Mouse (Mus musculus) hindbrain, embryonic 13.5 days (tissue): ENCODE data around the gene Arid1a. TPM values are rescaled to one million over a fixed set of nuclear protein-coding genes. Genes with fewer than 3 reads are reported as not detected.

ENCODE experiments used
- ATAC-seq: fragments of 200-750 bp; cut with Nextera tagmentation; 2 replicates; pipeline ENCODE4 v1.8.0; 2017; ENCODE audit warnings: moderate TSS enrichment; ENCODE audit not compliant: low FRiP score
- H3K27ac ChIP-seq: fragments of 300-500 bp; sonication (generic); 2 replicates; pipeline ENCODE4 v1.5.1; 2015; ENCODE audit warnings: inconsistent platforms, mild to moderate bottlenecking, moderate library complexity
- H3K27me3 ChIP-seq: fragments of 300-500 bp; sonication (generic); 2 replicates; pipeline ENCODE4 v1.6.1; 2015; ENCODE audit warnings: mild to moderate bottlenecking, inconsistent platforms
- H3K36me3 ChIP-seq: fragments of 300-500 bp; sonication (generic); 2 replicates; pipeline ENCODE4 v1.6.1; 2015; ENCODE audit warnings: mild to moderate bottlenecking, inconsistent platforms
- H3K4me1 ChIP-seq: fragments of 300-500 bp; sonication (generic); replicated peaks from 2 replicates; pipeline ENCODE4 v1.6.1; 2015; ENCODE audit warnings: inconsistent platforms
- H3K4me2 ChIP-seq: fragments of 300-500 bp; sonication (generic); 2 replicates; pipeline ENCODE4 v1.6.1; 2015; ENCODE audit warnings: inconsistent platforms, mild to moderate bottlenecking, moderate library complexity
- H3K4me3 ChIP-seq: fragments of 300-500 bp; sonication (generic); 2 replicates; pipeline ENCODE4 v1.5.1; 2015; ENCODE audit warnings: mild to moderate bottlenecking, inconsistent platforms
- H3K9ac ChIP-seq: fragments of 300-500 bp; sonication (generic); 2 replicates; pipeline ENCODE4 v1.6.1; 2015; ENCODE audit warnings: mild to moderate bottlenecking, inconsistent platforms
- H3K9me3 ChIP-seq: fragments of 300-500 bp; sonication (generic); 2 replicates; pipeline ENCODE4 v1.6.1; 2016; ENCODE audit warnings: inconsistent platforms
- WGBS: fragments of 180-500 bp; shearing (Covaris S2); methylation state at CpG from one replicate; pipeline ENCODE4 v1.1.7; 2015; 5-methylcytosine and 5-hydroxymethylcytosine counted together
- polyA plus RNA-seq: library from polyadenylated mRNA; unstranded; fragments of >200 nt; fragmentation: Nextera tagmentation; extraction: Ambion mirVana; gene quantifications from 2 replicates; pipeline ENCODE4 v1.2.1, GENCODE M21; 2015

Arid1a gene
- polyA plus RNA-seq, 1 experiment from 2014 or later: 35.6 TPM

DNA sequence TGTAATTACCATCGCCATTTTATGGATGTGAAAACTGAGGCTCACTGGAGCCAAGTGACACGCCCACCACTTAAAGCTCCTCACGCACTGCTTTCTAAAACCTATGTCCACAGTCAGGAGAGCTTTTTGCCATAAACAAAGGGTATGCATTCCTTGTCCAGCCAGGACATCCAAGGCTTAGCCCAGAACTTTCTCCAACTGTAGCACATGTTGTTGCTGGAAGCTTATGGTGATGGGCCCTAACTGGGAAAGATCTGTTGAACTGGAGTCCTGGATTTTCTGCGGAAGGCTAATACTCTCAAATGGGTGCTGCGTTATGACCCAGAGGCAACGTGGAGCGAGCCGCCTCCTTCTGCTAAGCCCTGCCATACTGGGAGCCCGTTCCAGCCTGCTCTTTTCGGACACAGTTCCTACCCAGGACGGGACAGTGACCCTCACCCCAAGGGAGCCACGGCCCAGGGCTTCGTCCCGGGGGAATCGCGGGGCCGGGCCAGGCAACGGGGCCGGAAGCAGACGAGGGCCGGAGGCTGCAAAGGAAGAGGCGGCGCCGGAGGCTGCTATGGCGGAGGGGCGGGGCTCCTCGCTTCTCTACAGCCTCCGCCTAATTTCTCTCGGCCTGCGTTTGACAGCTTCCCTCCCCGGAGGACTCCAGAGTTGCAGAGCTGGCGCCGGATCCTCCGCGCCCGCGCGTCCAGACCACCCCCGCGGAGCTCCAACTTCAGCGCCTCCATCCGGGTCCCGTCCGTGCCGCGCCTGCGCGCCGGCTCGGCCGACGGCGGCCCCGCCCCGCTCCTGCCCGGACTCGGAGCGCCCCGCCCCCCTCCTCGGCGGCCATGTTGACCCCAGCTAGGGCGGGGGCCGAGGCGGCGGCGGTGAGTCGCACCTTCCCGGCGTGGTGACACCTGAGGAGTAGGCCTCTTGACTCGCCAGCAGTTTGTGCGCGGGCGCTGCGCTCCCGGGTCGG is 84.4 kb downstream of the Arid1a start, which contains the start of gene Pigv:
TSS of gene Pigv (minus strand) at position 767 of the 964 bp plus-strand sequence.
- H3K9me3 ChIP-seq: no peaks in the 10 kb centered on the region
- H3K36me3 ChIP-seq: no peaks in the 10 kb centered on the region
- H3K4me1 ChIP-seq: peaks cover 78% of the 10 kb centered on the region
- under 1% methylated on average over 70 of the region's 76 CpGs for WGBS
- peak within 1 kb of the TSS; percentile 98 for H3K27ac ChIP-seq
- H3K27me3 ChIP-seq: no peaks in the 10 kb centered on the region
- peak within 1 kb of the TSS; percentile 74 for H3K4me3 ChIP-seq
- peak; percentile 89 for ATAC-seq
- peak within 1 kb of the TSS; percentile 92 for H3K9ac ChIP-seq
- peak within 1 kb of the TSS; percentile 77 for H3K4me2 ChIP-seq

DNA sequence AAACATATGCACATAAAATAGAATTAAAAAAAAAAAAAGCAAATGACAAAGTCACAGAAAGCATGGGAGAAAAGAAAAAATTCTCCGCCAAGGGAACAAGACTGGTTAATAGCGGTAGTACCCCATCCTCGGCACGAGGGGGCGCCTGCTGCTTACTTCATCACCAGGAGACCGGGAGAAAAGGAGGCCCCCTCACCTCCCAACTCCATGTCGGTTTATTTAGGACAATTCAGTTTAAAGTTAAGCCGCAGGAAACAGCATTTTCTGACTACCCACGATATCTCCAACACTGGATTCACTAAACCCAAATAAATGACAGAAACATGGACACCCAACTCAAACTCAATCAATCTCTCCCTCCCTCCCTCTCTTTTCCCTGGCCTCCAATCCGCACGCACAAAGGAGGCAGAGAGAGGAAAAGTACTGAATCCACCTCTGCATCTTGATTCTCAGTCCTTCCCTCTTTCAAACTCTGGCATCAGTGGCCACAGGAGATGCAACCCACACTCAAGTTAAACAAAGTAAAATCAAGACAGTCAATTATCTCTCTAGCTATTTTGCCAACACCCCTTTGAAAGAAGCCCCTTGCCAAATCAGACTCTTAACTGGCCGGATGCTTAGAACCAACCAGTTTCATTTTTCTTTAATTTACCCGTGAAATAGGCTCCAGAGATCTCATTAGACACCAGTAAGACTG is 85.2 kb downstream of the Arid1a start:
- Histone ChIP-seq H3K4me3 (peak overlapping the region; percentile 74), H3K9me3 (no peaks in the 10 kb centered on the region), H3K27ac (peak overlapping the region; percentile 98), H3K4me2 (peak overlapping the region; percentile 77), H3K9ac (peak overlapping the region; percentile 92), H3K36me3 (peaks cover 5% of the 10 kb centered on the region), H3K4me1 (peaks cover 70% of the 10 kb centered on the region), H3K27me3 (no peaks in the 10 kb centered on the region)
- WGBS: 4% methylated on average over 13 of the region's 13 CpGs
- ATAC-seq: no peak

DNA sequence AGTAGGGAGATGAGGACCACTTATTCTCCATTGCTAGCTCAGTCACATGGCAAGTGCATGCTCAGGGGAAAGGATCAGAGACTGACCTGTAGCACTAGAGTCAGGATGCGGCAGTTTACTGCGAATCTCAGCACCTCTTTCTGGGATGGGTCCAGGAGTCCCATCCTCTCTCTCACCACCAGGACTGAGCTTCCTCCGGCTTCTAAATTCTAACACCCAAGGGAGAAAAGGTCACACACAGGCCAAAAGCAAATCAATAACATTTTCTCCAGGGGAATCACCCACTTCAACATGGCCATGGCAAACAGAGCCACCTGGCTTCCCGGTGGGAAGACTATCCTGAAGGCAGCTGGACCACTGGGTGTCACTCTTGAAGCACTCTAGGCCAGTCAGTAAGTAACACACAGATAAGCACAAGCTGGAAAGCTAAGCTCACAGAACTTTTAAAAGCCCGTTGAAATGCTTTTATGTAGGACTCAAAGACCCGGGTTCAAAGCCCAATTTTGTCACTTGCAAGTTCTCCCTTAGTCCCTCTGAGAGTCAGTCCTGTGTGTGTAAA is 86.8 kb downstream of the Arid1a start:
- Histone ChIP-seq H3K4me1 (peaks cover 69% of the 10 kb centered on the region), H3K9me3 (no peaks in the 10 kb centered on the region)
- WGBS: 72% methylated on average over 6 of the region's 6 CpGs

DNA sequence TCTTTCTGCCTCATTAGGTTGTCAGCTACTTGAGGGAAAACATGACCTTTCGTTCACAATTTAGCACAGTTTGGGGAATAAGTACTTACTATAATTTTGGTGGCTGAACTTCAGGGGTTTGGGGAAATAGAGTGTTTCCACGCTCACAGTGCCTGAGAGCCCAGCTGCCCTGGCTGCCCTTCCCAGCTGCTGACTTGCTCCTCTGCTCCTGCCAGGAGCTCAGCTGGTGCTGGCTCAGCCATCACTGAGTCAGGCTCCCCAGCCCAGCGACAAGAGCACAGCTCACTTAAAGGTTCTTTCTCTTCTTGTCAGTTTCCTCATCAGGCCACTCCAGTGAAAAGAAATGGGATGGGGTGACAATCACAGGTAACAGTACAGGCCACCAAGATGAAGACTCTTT is 88.0 kb downstream of the Arid1a start:
- no peaks in the 10 kb centered on the region for H3K9me3 ChIP-seq
- peaks cover 15% of the 10 kb centered on the region for H3K36me3 ChIP-seq
- no peak overlapping the region for H3K4me3 ChIP-seq
- no peak overlapping the region; the same call in 1 of the 2 replicates for H3K27ac ChIP-seq
- 69% methylated on average over 3 of the region's 3 CpGs for WGBS
- no peak overlapping the region for H3K4me2 ChIP-seq
- ATAC-seq: no peak
- peaks cover 59% of the 10 kb centered on the region for H3K4me1 ChIP-seq
- peak overlapping the region; percentile 51 for H3K9ac ChIP-seq
- no peaks in the 10 kb centered on the region for H3K27me3 ChIP-seq

More for the DNA sequence above, 86.8 kb downstream of the Arid1a start:
- H3K9ac ChIP-seq: peak overlapping the region; percentile 53
- H3K4me3 ChIP-seq: no peak overlapping the region
- no peak for ATAC-seq
- peak overlapping the region; percentile 77; the same call in 1 of the 2 replicates for H3K4me2 ChIP-seq
- no peaks in the 10 kb centered on the region for H3K27me3 ChIP-seq
- H3K27ac ChIP-seq: no peak overlapping the region
- H3K36me3 ChIP-seq: peaks cover 11% of the 10 kb centered on the region

DNA sequence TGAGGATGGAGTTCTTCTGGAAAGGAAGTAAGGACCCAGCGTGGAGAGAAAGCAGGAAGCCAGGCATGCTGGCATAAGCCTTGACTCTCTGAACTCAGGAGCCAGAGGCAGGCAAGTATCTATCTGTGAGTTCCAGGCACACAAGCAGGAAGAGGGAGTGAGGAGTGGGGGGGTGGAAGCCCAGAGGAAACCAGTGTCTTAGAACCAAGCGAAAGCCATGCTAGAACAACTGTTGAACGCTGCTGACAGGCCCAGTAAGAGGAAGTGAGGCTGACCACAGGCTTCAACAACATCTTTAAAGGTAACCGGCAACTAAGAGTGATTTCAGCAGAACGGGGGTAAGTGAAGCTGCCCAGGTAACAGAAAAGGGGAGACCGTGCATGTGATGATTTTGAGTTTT is 90.4 kb downstream of the Arid1a start:
- WGBS: 91% methylated on average over 6 of the region's 6 CpGs

DNA sequence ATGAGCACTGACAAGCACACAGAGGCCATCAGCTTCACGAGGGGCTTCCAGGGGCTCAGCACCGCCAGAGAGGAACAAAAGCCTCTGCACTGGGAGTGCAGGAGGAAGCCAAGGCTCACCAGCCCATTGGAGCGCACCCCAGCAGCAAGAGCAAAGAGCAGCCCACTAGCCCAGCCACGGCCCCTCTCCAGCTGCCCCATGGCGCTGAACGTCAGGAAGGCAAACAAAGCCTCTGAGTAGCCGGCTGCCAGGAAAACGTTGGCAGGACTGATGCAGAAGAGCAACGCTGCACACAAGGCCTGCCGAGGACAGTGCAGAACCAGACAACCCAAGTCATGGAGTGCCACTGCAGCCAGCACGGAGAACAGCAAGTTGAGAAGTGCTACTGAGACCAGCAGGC is 91.5 kb downstream of the Arid1a start:
- WGBS: 40% methylated on average over 11 of the region's 11 CpGs
- Histone ChIP-seq H3K9ac (peak overlapping the region; percentile 31), H3K9me3 (no peaks in the 10 kb centered on the region), H3K4me1 (peaks cover 46% of the 10 kb centered on the region), H3K4me2 (no peak overlapping the region), H3K27me3 (no peaks in the 10 kb centered on the region), H3K4me3 (no peak overlapping the region), H3K27ac (peak overlapping the region; percentile 62), H3K36me3 (peaks cover 23% of the 10 kb centered on the region)
- peak; percentile 46; the same call in 1 of the 2 replicates for ATAC-seq

More for the DNA sequence above, 90.4 kb downstream of the Arid1a start:
- ATAC-seq: no peak
- H3K4me1 ChIP-seq: peaks cover 45% of the 10 kb centered on the region
- H3K4me3 ChIP-seq: no peak overlapping the region
- H3K9ac ChIP-seq: no peak overlapping the region
- H3K9me3 ChIP-seq: no peaks in the 10 kb centered on the region
- no peaks in the 10 kb centered on the region for H3K27me3 ChIP-seq
- no peak overlapping the region for H3K27ac ChIP-seq
- H3K4me2 ChIP-seq: no peak overlapping the region
- peaks cover 23% of the 10 kb centered on the region for H3K36me3 ChIP-seq

DNA sequence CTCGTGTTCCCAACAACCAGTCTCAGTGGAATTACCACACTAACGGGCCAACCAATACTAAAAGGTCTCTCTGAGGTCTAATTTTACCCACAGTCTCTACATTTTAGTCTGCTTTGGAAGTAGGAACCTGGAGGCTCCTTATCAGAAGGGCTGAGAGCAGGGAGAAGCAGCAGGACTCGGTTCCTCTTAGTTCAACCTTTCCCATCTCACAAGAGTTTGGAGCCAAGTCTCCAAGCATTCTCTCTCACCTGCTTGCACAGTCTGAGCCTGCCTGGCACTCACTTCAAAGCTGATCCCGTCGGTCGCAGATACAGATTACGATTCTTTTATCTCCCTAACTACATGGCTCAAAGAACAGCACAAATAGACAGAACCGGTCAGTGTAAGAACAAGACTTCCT is 93.6 kb downstream of the Arid1a start:
- Histone ChIP-seq H3K9me3 (no peaks in the 10 kb centered on the region), H3K4me1 (peaks cover 36% of the 10 kb centered on the region), H3K4me3 (no peak overlapping the region), H3K27me3 (no peaks in the 10 kb centered on the region), H3K9ac (no peak overlapping the region), H3K4me2 (no peak overlapping the region), H3K27ac (no peak overlapping the region), H3K36me3 (peaks cover 23% of the 10 kb centered on the region)
- no peak for ATAC-seq
- WGBS: 89% methylated on average over 8 of the region's 8 CpGs

DNA sequence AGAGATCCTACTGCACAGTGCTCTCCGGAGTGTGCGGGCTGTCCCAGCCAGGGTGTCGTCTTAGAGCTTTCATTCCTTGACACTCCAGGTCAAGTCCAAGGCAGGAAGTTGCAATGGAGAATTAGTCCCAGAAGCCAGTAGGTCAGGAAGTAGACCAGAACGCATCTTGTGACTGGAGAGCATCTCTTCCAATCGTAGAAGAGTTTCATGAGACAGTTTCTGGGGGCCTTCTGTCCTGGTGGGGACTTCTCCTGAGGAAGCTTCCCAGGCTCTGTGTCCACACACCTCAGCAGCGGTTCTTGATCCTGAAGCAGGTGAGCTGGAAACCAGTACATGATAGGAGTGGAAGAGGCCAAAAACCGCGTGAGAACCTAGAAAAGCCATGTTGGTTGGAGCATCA is 94.1 kb downstream of the Arid1a start:
- Histone ChIP-seq H3K27ac (no peak overlapping the region), H3K9ac (no peak overlapping the region), H3K27me3 (no peaks in the 10 kb centered on the region), H3K36me3 (peaks cover 23% of the 10 kb centered on the region), H3K4me2 (no peak overlapping the region), H3K4me1 (peaks cover 35% of the 10 kb centered on the region), H3K4me3 (no peak overlapping the region), H3K9me3 (no peaks in the 10 kb centered on the region)
- no peak for ATAC-seq
- 94% methylated on average over 8 of the region's 8 CpGs for WGBS

DNA sequence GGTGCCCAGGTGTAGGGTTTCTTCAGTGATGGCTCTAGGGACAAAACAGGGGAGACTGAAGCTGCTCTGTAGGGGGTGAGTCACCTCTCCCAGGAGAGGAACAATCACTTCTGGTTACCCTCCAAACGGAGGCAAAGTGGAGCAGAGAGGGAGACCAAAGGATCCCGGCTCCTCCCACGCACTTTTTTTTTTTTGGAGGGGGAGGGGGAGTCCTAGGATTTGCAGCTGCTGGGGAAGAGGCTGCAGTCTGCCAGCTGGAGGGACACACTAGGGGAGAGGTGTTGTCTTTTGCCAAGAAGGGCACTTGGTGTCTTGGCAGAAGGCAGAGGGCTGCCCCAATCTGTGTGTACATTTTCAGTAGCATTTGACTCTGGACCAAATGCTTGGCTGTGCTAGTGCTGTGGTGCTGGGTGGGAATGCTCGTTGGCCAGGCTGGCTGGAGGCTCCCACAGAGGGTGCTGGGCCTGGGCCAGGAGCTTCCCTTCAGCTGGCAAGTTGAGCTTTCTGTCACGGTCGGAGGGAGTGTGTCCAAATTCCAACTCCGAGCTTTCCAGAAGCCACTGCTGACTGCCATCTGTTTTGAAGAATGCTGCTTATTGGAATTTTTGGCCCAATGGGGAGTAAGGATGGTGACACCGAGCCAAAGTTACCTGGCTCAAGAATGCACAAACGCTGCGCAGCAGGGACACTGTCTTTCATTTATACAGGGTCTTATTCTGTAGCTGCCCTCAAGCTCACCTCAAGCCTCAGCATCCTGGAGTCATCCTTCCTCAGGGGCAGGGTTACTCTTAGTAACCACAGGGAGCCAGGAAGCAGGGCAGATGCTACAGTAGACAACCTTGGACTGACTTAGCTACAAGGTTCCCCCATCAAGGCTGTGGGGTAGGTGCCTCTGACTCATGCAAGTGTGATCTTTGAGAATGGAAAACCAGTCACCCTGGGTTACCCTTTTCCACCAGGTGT is 96.1 kb downstream of the Arid1a start:
- Histone ChIP-seq H3K4me1 (peaks cover 40% of the 10 kb centered on the region), H3K27me3 (no peaks in the 10 kb centered on the region), H3K27ac (peak overlapping the region; percentile 88), H3K4me2 (peak overlapping the region; percentile 42), H3K9me3 (no peaks in the 10 kb centered on the region), H3K36me3 (peaks cover 19% of the 10 kb centered on the region), H3K4me3 (peak overlapping the region; percentile 22), H3K9ac (peak overlapping the region; percentile 51; the same call in 1 of the 2 replicates)
- peak; percentile 86 for ATAC-seq
- 16% methylated on average over 10 of the region's 10 CpGs for WGBS

DNA sequence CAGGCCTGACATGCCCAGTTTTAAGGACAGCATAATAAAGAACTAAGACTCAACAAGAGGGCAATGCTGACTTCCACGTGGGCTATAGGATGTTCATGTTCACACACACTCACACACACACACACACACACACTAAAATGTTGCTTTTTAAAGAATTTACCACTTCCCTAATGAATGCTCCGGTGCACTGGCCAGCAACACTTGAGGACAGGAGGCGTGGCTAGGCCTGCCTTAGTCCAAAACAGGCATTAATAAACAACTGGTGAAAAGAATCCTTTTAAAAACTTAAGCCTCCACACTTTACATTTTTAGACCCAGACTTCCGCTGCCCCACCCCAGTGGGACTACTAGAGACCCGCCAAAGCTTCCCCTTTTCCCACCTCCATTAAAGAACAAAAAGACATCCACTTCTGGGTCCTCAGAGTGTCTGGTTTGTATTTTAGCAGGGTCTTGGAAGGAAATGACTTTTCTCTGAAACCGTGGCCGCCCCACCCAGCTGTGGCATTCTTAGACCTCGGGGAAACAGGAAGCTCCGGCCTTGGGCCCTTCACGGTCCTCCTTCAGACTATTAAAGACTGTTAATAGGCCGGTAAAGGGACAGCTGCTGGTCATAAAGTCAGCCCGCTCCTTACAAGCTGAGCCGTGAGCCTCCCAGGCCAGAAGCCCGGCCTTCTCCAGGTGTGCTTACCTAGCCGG is 96.9 kb downstream of the Arid1a start:
- ATAC-seq: no peak
- Histone ChIP-seq H3K4me3 (peak overlapping the region; percentile 22), H3K27me3 (no peaks in the 10 kb centered on the region), H3K9me3 (no peaks in the 10 kb centered on the region), H3K4me1 (peaks cover 33% of the 10 kb centered on the region), H3K9ac (0 out of 2 replicates have a peak overlapping the region, but pooled peaks have one; percentile 51), H3K36me3 (peaks cover 12% of the 10 kb centered on the region; the same call in 1 of the 2 replicates), H3K27ac (peak overlapping the region; percentile 88), H3K4me2 (peak overlapping the region; percentile 42)
- 18% methylated on average over 15 of the region's 15 CpGs for WGBS

DNA sequence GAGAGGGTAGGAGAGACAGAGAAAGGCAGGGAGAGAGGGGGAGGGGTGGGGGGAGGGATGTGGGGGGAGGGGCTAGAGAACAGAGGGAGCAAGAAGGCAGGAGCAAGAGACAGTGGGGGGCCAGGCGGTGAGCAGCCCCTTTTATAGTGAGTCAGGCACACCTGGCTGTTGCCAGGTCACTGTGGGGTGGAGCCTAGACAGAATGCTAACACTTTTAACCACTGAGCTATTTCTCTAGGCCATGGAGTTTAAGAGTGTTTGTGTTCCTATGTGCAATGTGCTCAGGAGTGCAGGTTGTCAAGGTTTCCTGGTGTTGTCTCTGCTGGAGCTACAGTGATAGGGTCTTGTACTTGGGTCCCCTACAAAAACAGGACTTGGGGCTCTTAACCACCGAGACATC is 97.8 kb downstream of the Arid1a start:
- ATAC-seq: no peak

More for the DNA sequence above, 97.8 kb downstream of the Arid1a start:
- Histone ChIP-seq H3K27ac (no peak overlapping the region), H3K4me1 (peaks cover 33% of the 10 kb centered on the region), H3K4me2 (no peak overlapping the region), H3K27me3 (no peaks in the 10 kb centered on the region), H3K4me3 (no peak overlapping the region), H3K36me3 (0 out of 2 replicates have a peak, but pooled peaks cover 8% of the 10 kb centered on the region), H3K9ac (no peak overlapping the region), H3K9me3 (no peaks in the 10 kb centered on the region)
- WGBS: 32% methylated on average over 2 of the region's 2 CpGs
